Comparison of ENCODE assay signal across 8 mouse cellular contexts in the genomic region with DNA sequence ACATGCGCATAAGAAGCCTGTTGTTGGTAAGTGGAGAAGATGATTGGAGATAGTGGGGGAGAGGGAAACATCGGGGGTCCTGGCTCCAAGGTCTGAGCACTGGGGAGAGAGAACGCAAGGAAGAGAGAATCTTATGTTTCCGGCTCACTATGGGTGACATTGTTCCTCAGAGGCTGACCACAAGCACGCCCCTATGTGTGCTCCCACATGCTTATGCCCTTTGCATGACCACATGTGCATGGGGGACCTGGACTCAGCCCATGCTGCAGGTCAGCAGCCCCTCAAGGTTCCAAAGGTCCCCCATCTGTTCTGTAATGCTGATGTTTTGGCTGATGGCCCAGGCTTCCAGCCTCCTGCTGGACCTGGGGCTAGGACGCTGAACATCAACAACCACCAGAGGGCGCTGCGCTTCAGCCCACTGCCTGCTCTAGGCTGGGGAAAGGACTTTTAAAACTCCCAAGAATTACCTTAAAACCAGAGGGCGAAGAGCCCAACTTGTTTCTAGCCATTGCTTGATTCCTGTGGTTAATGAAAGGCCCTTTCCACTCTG.
DNase-seq lines count a peak whose midpoint lies in the region; ATAC-seq and TF ChIP-seq lines count a peak whose summit lies in the region.

No protein-coding gene starts in this region.

- no peak overlapping the region for H3K4me3 ChIP-seq in gastrocnemius, adult 2 months
- H3K4me3 ChIP-seq in limb, embryonic 14.5 days (replicated peaks; ENCODE audit: low read length) = no peak overlapping the region
- no peak overlapping the region for H3K4me3 ChIP-seq in neural tube, embryonic 12.5 days

- DNase-seq in left cerebral cortex, adult 18-20 months (ENCODE audit: low spot score in 2 of 2) = peak; percentile 80 to 90
- no peak for DNase-seq in left cerebral cortex, adult 11 months (ENCODE audit: low spot score)
- peak; percentile 68 to 73 for DNase-seq in cerebellum, postnatal 4 days (ENCODE audit: low spot score in 2 of 2)
- DNase-seq in gastrocnemius, adult 2 months = peak; percentile 83
- peak; percentile 23 for DNase-seq in kidney, adult 11 months
- DNase-seq in limb, embryonic 14.5 days (ENCODE audit: low spot score) = peak; percentile 85
- DNase-seq in thymus, postnatal 0 days (ENCODE audit: low spot score) = peak; percentile 2

- ATAC-seq in limb, embryonic 14.5 days (ENCODE audit: low FRiP score, low read depth) = peak; percentile 86
- peak; percentile 74; the same call in 1 of the 2 replicates for ATAC-seq in neural tube, embryonic 12.5 days (ENCODE audit: low FRiP score, low read depth)

- no peak for TF ChIP-seq POLR2A in limb, embryonic 14.5 days (IDR thresholded peaks at IDR 0.05; ENCODE audit: borderline replicate concordance, extremely low read depth, insufficient read depth, insufficient read length)

- H3K9ac ChIP-seq in limb, embryonic 14.5 days (ENCODE audit: low read depth, low read length, severe bottlenecking) = no peak overlapping the region
- no peak overlapping the region for H3K9ac ChIP-seq in neural tube, embryonic 12.5 days

- no peak overlapping the region for H3K27ac ChIP-seq in gastrocnemius, adult 2 months
- no peak overlapping the region for H3K27ac ChIP-seq in limb, embryonic 14.5 days (replicated peaks; ENCODE audit: low read depth, low read length)
- no peak overlapping the region for H3K27ac ChIP-seq in neural tube, embryonic 12.5 days

- H3K36me3 ChIP-seq in limb, embryonic 14.5 days (ENCODE audit: control insufficient read depth, insufficient read depth, low read length) = no peaks in the 10 kb centered on the region
- H3K36me3 ChIP-seq in neural tube, embryonic 12.5 days = no peaks in the 10 kb centered on the region

- peak; percentile 93 for TF ChIP-seq CTCF in gastrocnemius, adult 2 months (IDR thresholded peaks at IDR 0.05)

- intact Hi-C loops in gastrocnemius, adult 2 months (cut with DNase I) = loop anchor here (5.0 kb wide), 1 partner anchor 1467 kb away; no protein-coding TSS in a partner anchor

- H3K9me3 ChIP-seq in limb, embryonic 14.5 days (ENCODE audit: control insufficient read depth, low read length) = no peaks in the 10 kb centered on the region
- H3K9me3 ChIP-seq in neural tube, embryonic 12.5 days = no peaks in the 10 kb centered on the region

- 47% methylated on average over 9 of the region's 9 CpGs for WGBS in limb, embryonic 14.5 days
- WGBS in neural tube, embryonic 12.5 days = 53% methylated on average over 9 of the region's 9 CpGs

- H3K4me1 ChIP-seq in limb, embryonic 14.5 days (ENCODE audit: control insufficient read depth, insufficient read depth, low read length) = peaks cover 4% of the 10 kb centered on the region
- no peaks in the 10 kb centered on the region for H3K4me1 ChIP-seq in neural tube, embryonic 12.5 days

- no peak overlapping the region for H3K4me2 ChIP-seq in limb, embryonic 14.5 days (replicated peaks; ENCODE audit: low read depth, low read length, severe bottlenecking)
- no peak overlapping the region for H3K4me2 ChIP-seq in neural tube, embryonic 12.5 days (replicated peaks)

- no peaks in the 10 kb centered on the region for H3K27me3 ChIP-seq in limb, embryonic 14.5 days (ENCODE audit: control insufficient read depth, insufficient read depth, low read length)
- H3K27me3 ChIP-seq in neural tube, embryonic 12.5 days (replicated peaks) = no peaks in the 10 kb centered on the region
